Mouse (Mus musculus) heart, adult 8-10 months (tissue): ENCODE results near the gene Trappc4. TPM values are rescaled to one million over a fixed set of nuclear protein-coding genes. Genes with fewer than 3 reads are reported as not detected.

Source experiments
- DNase-seq: peaks from one replicate; pipeline ENCODE4 v3.0.0; 2022; ENCODE audit warnings: low spot score
- microRNA-seq: library from miRNA; unstranded; fragments of <30 nt; microRNA quantifications from one replicate; pipeline ENCODE4 v1.2.0, GENCODE M21; 2022
- total RNA-seq, 4 experiments: library from RNA; stranded (reverse); gene quantifications; 2 replicates each; pipeline ENCODE4 v1.2.4; 2022

Trappc4 gene
- total RNA-seq, 4 experiments from 2014 or later = 38.3 to 42.9 (median 41.2) TPM

DNA sequence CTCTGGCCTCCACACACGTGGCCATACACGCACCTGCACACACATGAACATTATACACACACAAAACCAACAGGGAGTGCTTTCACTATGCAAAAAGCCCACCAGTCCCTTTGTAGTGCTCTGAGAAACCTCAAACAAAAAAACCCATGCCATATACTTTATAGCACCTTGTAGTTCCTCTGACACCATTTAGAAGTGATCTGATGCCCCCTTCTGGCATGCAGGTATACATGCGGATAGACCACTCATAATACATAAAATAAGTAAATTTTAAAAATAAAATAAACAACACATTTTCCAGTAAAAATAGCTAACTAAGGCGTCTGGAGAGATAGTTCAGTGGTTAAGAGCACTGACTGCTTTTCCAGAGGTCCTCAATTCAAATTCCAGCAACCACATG is 50.2 kb downstream of the Trappc4 start:
- DNase-seq = no peak

Small RNA genes lying within 50 kb of the gene (microRNA-seq; reads per million reads assigned to microRNA genes)
- 0.84 reads per million for gene Mir7085

Other genes with a start within 250 kb of the Trappc4 start
- gene Cbl, start 173.6 kb downstream of the Trappc4 start, total RNA-seq = 10 to 100 TPM; 14.8 to 18.9 (median 17.4) TPM
- not detected for gene Ccdc153, start 166.9 kb downstream of the Trappc4 start, total RNA-seq
- 1 to 10 TPM; 3.6 to 7.1 (median 6.0) TPM for gene Pdzd3, start 156.1 kb downstream of the Trappc4 start, total RNA-seq
- gene Nlrx1, start 139.0 kb downstream of the Trappc4 start, total RNA-seq = 10 to 100 TPM; 20.3 to 25.8 (median 24.9) TPM
- 1 to 10 TPM in 1 of 4 experiments, under 1 TPM in 3; 0.30 to 1.5 (median 0.52) TPM for gene Abcg4, start 119.0 kb downstream of the Trappc4 start, total RNA-seq
- 1 to 10 TPM; 4.5 to 7.2 (median 6.3) TPM for gene Hinfp, start 101.9 kb downstream of the Trappc4 start, total RNA-seq
- gene C2cd2l, start 87.3 kb downstream of the Trappc4 start, total RNA-seq = 10 to 100 TPM; 12.7 to 19.2 (median 14.1) TPM
- gene Dpagt1, start 81.6 kb downstream of the Trappc4 start, total RNA-seq = 10 to 100 TPM; 19.4 to 23.5 (median 20.5) TPM
- 10 to 100 TPM; 10.5 to 12.3 (median 11.4) TPM for gene H2afx, start 72.9 kb downstream of the Trappc4 start, total RNA-seq
- 10 to 100 TPM; 42.1 to 48.8 (median 45.4) TPM for gene Hmbs, start 63.4 kb downstream of the Trappc4 start, total RNA-seq
- gene Vps11, start 45.9 kb downstream of the Trappc4 start, total RNA-seq = 10 to 100 TPM; 15.3 to 20.2 (median 16.5) TPM
- gene Hyou1, start 28.1 kb downstream of the Trappc4 start, total RNA-seq = 10 to 100 TPM; 50.4 to 82.6 (median 67.0) TPM
- 10 to 100 TPM; 22.5 to 24.5 (median 22.9) TPM for gene Slc37a4, start 10.7 kb downstream of the Trappc4 start, total RNA-seq
- gene Rps25, start 461 bp downstream of the Trappc4 start, total RNA-seq = 100 to 1,000 TPM; 784 to 974 (median 849) TPM
- gene Ccdc84, start 11.0 kb upstream of the Trappc4 start, total RNA-seq = 1 to 10 TPM; 4.9 to 8.0 (median 5.5) TPM
- gene Foxr1, start 33.5 kb upstream of the Trappc4 start, total RNA-seq = not detected
- under 1 TPM in 2 of 4 experiments, not detected in 2; 0.26 to 0.28 TPM for gene Upk2, start 47.4 kb upstream of the Trappc4 start, total RNA-seq
- 10 to 100 TPM; 51.6 to 56.9 (median 53.9) TPM for gene Bcl9l, start 75.2 kb upstream of the Trappc4 start, total RNA-seq
- under 1 TPM in 3 of 4 experiments, not detected in 1; 0.11 to 0.72 (median 0.14) TPM for gene Cxcr5, start 154.3 kb upstream of the Trappc4 start, total RNA-seq
- 10 to 100 TPM; 78.5 to 93.2 (median 88.8) TPM for gene Ddx6, start 197.3 kb upstream of the Trappc4 start, total RNA-seq